Mouse (Mus musculus) stomach, embryonic 15.5 days (tissue): ENCODE data around the gene Arhgap44. TPM values are rescaled to one million over a fixed set of nuclear protein-coding genes. Genes with fewer than 3 reads are reported as not detected.
A peak's percentile ranks its signal among the peaks of the same experiment; 100 is the strongest.

ENCODE experiments used
- ATAC-seq: fragments of 200-750 bp; cut with Nextera tagmentation; 2 replicates; pipeline ENCODE4 v1.8.0; 2017; ENCODE audit warnings: low read depth, moderate number of reproducible peaks, moderate TSS enrichment; ENCODE audit not compliant: insufficient read depth, low FRiP score
- H3K27ac ChIP-seq: fragments of 300-500 bp; sonication (generic); 2 replicates; pipeline ENCODE4 v1.5.1; 2015; ENCODE audit warnings: mild to moderate bottlenecking, inconsistent platforms
- H3K27me3 ChIP-seq: fragments of 300-500 bp; sonication (generic); replicated peaks from 2 replicates; pipeline ENCODE4 v1.6.1; 2015; ENCODE audit warnings: inconsistent platforms
- H3K36me3 ChIP-seq: fragments of 300-500 bp; sonication (generic); 2 replicates; pipeline ENCODE4 v1.6.1; 2015; ENCODE audit warnings: inconsistent platforms
- H3K4me1 ChIP-seq: fragments of 300-500 bp; sonication (generic); 2 replicates; pipeline ENCODE4 v1.6.1; 2015; ENCODE audit warnings: inconsistent platforms
- H3K4me2 ChIP-seq: fragments of 300-500 bp; sonication (generic); 2 replicates; pipeline ENCODE4 v1.6.1; 2015; ENCODE audit warnings: mild to moderate bottlenecking, inconsistent platforms
- H3K4me3 ChIP-seq: fragments of 300-500 bp; sonication (generic); replicated peaks from 2 replicates; pipeline ENCODE4 v1.5.1; 2015; ENCODE audit warnings: inconsistent platforms
- H3K9ac ChIP-seq: fragments of 300-500 bp; sonication (generic); 2 replicates; pipeline ENCODE4 v1.6.1; 2015; ENCODE audit warnings: inconsistent platforms
- H3K9me3 ChIP-seq: fragments of 300-500 bp; sonication (generic); 2 replicates; pipeline ENCODE4 v1.6.1; 2016; ENCODE audit warnings: inconsistent platforms
- WGBS: fragments of 180-500 bp; shearing (Covaris S2); methylation state at CpG from one replicate; pipeline ENCODE4 v1.1.7; 2015; 5-methylcytosine and 5-hydroxymethylcytosine counted together
- microRNA-seq: library from miRNA; unstranded; fragments of <30 nt; microRNA quantifications from one replicate; pipeline ENCODE4, GENCODE M21; 2016
- polyA plus RNA-seq: library from polyadenylated mRNA; unstranded; fragments of >200 nt; fragmentation: Nextera tagmentation; extraction: Ambion mirVana; gene quantifications from 2 replicates; pipeline ENCODE4 v1.2.1, GENCODE M21; 2015

Arhgap44 gene
- polyA plus RNA-seq, 1 experiment from 2014 or later = 6.9 TPM

- Histone ChIP-seq H3K27ac (no peak overlapping the region), H3K9ac (peak overlapping the region; percentile 53), H3K4me2 (peak overlapping the region; percentile 80), H3K4me3 (peak overlapping the region; percentile 87), H3K36me3 (peaks cover 17% of the 10 kb centered on the region), H3K4me1 (peaks cover 8% of the 10 kb centered on the region; the same call in 1 of the 2 replicates), H3K9me3 (no peaks in the 10 kb centered on the region), H3K27me3 (no peaks in the 10 kb centered on the region)
- 7% methylated on average over 9 of the region's 9 CpGs for WGBS
- ATAC-seq = no peak
Measured at GRCm38 (mm10) chr11:64979489-64979845, 183.3 kb downstream of the Arhgap44 start.

GRCm38 (mm10) chr11:64978720-64979488, 183.9 kb downstream of the Arhgap44 start, which contains the start of gene Elac2:
Gene Elac2, plus strand, starts transcription at chr11:64979038.
- 0 out of 2 replicates have a peak, but pooled peaks cover 3% of the 10 kb centered on the region for H3K27me3 ChIP-seq
- under 1% methylated on average over 65 of the region's 65 CpGs for whole genome bisulfite sequencing
- H3K27ac ChIP-seq = no peak within 1 kb of the TSS
- peak within 1 kb of the TSS; percentile 80 for H3K4me2 ChIP-seq
- peaks cover 8% of the 10 kb centered on the region; the same call in 1 of the 2 replicates for H3K4me1 ChIP-seq
- peak within 1 kb of the TSS; percentile 87 for H3K4me3 ChIP-seq
- H3K9me3 ChIP-seq = no peaks in the 10 kb centered on the region
- ATAC-seq = peak; percentile 100
- H3K9ac ChIP-seq = peak within 1 kb of the TSS; percentile 53
- peaks cover 14% of the 10 kb centered on the region for H3K36me3 ChIP-seq

DNA sequence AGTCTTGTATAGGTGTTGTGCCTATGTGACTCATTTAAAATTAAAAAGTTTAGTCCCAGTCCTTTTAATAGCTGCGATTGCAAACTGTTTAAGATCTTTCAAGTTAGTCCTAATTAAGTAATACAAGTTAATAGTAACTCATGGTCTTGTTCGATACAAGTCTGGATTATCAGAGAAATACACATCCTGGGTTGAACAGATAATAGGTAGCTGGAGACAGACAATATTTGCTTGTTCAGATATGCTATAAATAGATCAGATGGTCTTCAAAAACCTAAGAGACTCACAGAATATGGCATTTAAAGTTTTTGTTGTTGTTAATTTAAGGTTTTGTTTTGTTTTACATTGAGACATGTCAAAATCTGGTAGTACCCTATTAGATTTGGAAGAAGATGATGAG, 190.3 kb downstream of the Arhgap44 start:
- Histone ChIP-seq H3K27me3 (0 out of 2 replicates have a peak, but pooled peaks cover 3% of the 10 kb centered on the region), H3K4me3 (no peak overlapping the region), H3K9ac (no peak overlapping the region), H3K36me3 (no peaks in the 10 kb centered on the region), H3K9me3 (no peaks in the 10 kb centered on the region), H3K27ac (no peak overlapping the region), H3K4me2 (no peak overlapping the region), H3K4me1 (no peaks in the 10 kb centered on the region)
- no peak for ATAC-seq
- 70% methylated on average over 2 of the region's 2 CpGs for WGBS

DNA sequence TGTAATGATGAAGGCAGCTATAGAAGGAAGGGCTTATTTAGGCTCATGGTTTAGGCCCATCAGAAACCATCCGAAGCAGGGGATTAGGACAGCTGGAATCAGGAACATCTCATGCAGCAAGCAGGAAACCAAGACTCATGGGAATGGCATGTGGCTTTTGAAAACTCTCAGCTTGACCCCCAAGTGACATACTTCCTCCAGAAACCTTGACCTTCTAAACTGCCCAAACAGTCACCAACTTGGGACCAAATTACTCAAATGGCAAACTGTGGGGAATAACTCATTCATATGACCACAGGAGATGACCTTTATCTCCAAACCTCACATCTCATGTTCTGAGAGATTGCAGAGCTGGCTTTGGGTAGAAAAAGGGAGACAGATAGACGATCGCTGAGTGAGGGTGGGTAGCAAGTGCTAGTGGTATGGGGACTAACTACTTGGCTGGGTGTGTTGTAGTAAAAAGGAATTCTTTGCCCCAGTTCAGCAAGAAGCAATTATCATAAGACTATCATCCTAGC, 191.2 kb downstream of the Arhgap44 start:
- H3K36me3 ChIP-seq = no peaks in the 10 kb centered on the region
- no peak overlapping the region for H3K4me2 ChIP-seq
- WGBS = 50% methylated on average over 3 of the region's 3 CpGs
- no peak overlapping the region for H3K27ac ChIP-seq
- no peak for ATAC-seq
- H3K9me3 ChIP-seq = no peaks in the 10 kb centered on the region
- 0 out of 2 replicates have a peak, but pooled peaks cover 3% of the 10 kb centered on the region for H3K27me3 ChIP-seq
- H3K4me1 ChIP-seq = no peaks in the 10 kb centered on the region
- H3K9ac ChIP-seq = no peak overlapping the region
- H3K4me3 ChIP-seq = no peak overlapping the region

GRCm38 (mm10) chr11:64968939-64969342, 193.8 kb downstream of the Arhgap44 start:
- Histone ChIP-seq H3K9me3 (no peaks in the 10 kb centered on the region), H3K27me3 (no peaks in the 10 kb centered on the region), H3K4me1 (no peaks in the 10 kb centered on the region), H3K9ac (no peak overlapping the region), H3K27ac (0 out of 2 replicates have a peak overlapping the region, but pooled peaks have one; percentile 37), H3K4me2 (no peak overlapping the region), H3K4me3 (no peak overlapping the region), H3K36me3 (no peaks in the 10 kb centered on the region)
- no peak for ATAC-seq
- 41% methylated on average over 4 of the region's 4 CpGs for WGBS

DNA sequence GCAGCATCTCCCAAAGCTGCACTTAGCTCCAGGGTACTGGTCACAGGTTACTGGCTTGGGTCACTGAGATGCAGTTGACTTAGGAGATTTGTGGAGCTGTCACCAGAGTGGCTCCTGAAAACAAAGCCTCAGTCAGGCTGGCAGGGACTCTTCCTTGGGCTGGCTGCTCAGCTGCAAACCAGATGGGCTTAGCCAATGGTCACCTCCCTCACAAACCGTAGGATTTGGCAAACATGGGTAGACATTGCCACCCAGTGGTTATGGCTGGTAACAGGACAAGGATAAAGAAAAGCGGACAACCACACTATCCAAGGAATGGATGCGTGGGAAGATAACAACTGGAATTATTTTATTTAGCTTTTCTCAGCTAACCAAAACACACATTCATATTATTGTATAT, 194.3 kb downstream of the Arhgap44 start:
- Histone ChIP-seq H3K27ac (no peak overlapping the region), H3K4me1 (no peaks in the 10 kb centered on the region), H3K9ac (no peak overlapping the region), H3K9me3 (no peaks in the 10 kb centered on the region), H3K4me3 (no peak overlapping the region), H3K4me2 (no peak overlapping the region), H3K27me3 (no peaks in the 10 kb centered on the region), H3K36me3 (no peaks in the 10 kb centered on the region)
- WGBS = 5% methylated on average over 3 of the region's 3 CpGs
- peak; percentile 73 for ATAC-seq

DNA sequence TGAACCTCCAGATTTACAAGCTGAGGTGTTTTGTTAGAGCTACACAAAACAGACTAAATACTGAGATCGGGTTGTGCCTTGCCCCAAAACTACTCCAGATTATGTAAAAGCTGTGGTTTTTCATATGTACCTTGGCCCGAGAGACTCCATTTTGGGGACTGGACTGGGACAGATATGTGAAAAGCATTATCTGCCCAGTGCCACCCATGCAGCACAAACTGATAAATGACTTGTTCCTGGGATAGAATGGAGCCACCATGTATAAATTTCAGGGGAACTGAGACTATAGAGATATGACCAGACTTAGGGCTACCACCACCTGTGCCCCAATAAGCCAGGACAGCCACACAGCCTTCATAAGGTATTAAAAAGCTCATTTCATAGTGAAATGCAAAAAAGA, 200.1 kb downstream of the Arhgap44 start:
- H3K27me3 ChIP-seq = no peaks in the 10 kb centered on the region
- H3K9ac ChIP-seq = no peak overlapping the region
- no peak overlapping the region for H3K27ac ChIP-seq
- H3K4me2 ChIP-seq = no peak overlapping the region
- peaks cover 3% of the 10 kb centered on the region; the same call in 1 of the 2 replicates for H3K4me1 ChIP-seq
- no peaks in the 10 kb centered on the region for H3K36me3 ChIP-seq
- H3K9me3 ChIP-seq = no peaks in the 10 kb centered on the region
- WGBS = 84% methylated on average over 2 of the region's 2 CpGs
- no peak overlapping the region for H3K4me3 ChIP-seq
- peak; percentile 22; the same call in 1 of the 2 replicates for ATAC-seq

GRCm38 (mm10) chr11:64956962-64957729, 205.6 kb downstream of the Arhgap44 start:
- Histone ChIP-seq H3K4me2 (peak overlapping the region; percentile 52), H3K36me3 (no peaks in the 10 kb centered on the region), H3K27me3 (no peaks in the 10 kb centered on the region), H3K27ac (0 out of 2 replicates have a peak overlapping the region, but pooled peaks have one; percentile 41), H3K9ac (no peak overlapping the region), H3K9me3 (no peaks in the 10 kb centered on the region), H3K4me3 (peak overlapping the region; percentile 18), H3K4me1 (peaks cover 13% of the 10 kb centered on the region)
- peak; percentile 22; the same call in 1 of the 2 replicates for ATAC-seq
- 5% methylated on average over 16 of the region's 16 CpGs for WGBS

Small RNAs within 50 kb of the gene (microRNA-seq; reads per million reads assigned to microRNA genes)
- gene Gm25991 = not detected

Other genes with a start within 250 kb of the Arhgap44 start
- gene Elac2, start 183.9 kb downstream of the Arhgap44 start, polyA plus RNA-seq = 24.1 and 26.9 TPM in 2 replicates
- 0.19 TPM in 1 of 2 replicates, not detected in the other for gene 1700086D15Rik, start 3.1 kb downstream of the Arhgap44 start, polyA plus RNA-seq
- gene Myocd, start 107.0 kb upstream of the Arhgap44 start, polyA plus RNA-seq = 37.5 and 49.4 TPM in 2 replicates